Mouse (Mus musculus): ENCODE data around the gene Lyplal1.

The Lyplal1 gene

GRCm38 (mm10) chr1:186116701-186117488 lies at the start of gene Lyplal1:
TSS of gene Lyplal1 (minus strand) at chr1:186117310.
- DNase-seq (ENCODE audit: low read depth, low spot score), result peak; percentile 64

GRCm38 (mm10) chr1:186163616-186164015 lies 46.5 kb upstream of the Lyplal1 start:
- no peak for DNase-seq (ENCODE audit: low read depth, low spot score)

- no peak for DNase-seq (ENCODE audit: low read depth, low spot score)
Measured at GRCm38 (mm10) chr1:186163206-186163605, 46.1 kb upstream of the Lyplal1 start.

- no peak for DNase-seq (ENCODE audit: low read depth, low spot score)
Measured at GRCm38 (mm10) chr1:186150376-186150775, 33.3 kb upstream of the Lyplal1 start.

GRCm38 (mm10) chr1:186145444-186145843 lies 28.3 kb upstream of the Lyplal1 start:
- DNase-seq (ENCODE audit: low read depth, low spot score), result no peak

- no peak for DNase-seq (ENCODE audit: low read depth, low spot score)
Measured at GRCm38 (mm10) chr1:186140191-186140590, 23.1 kb upstream of the Lyplal1 start.

- DNase-seq (ENCODE audit: low read depth, low spot score), result no peak
Measured at GRCm38 (mm10) chr1:186137873-186138272, 20.8 kb upstream of the Lyplal1 start.

GRCm38 (mm10) chr1:186136636-186137380 lies 19.7 kb upstream of the Lyplal1 start:
- DNase-seq (ENCODE audit: low read depth, low spot score), result no peak

- no peak for DNase-seq (ENCODE audit: low read depth, low spot score)
Measured at GRCm38 (mm10) chr1:186131465-186131864, 14.4 kb upstream of the Lyplal1 start.

- DNase-seq (ENCODE audit: low read depth, low spot score), result no peak
Measured at GRCm38 (mm10) chr1:186128940-186129339, 11.8 kb upstream of the Lyplal1 start.

GRCm38 (mm10) chr1:186126313-186126862 lies 9.3 kb upstream of the Lyplal1 start:
- DNase-seq (ENCODE audit: low read depth, low spot score), result no peak

- DNase-seq (ENCODE audit: low read depth, low spot score), result no peak
Measured at GRCm38 (mm10) chr1:186123690-186124089, 6.6 kb upstream of the Lyplal1 start.

GRCm38 (mm10) chr1:186119856-186120255 lies 2.7 kb upstream of the Lyplal1 start:
- no peak for DNase-seq (ENCODE audit: low read depth, low spot score)

GRCm38 (mm10) chr1:186116086-186116600 lies 967 bp downstream of the Lyplal1 start:
- no peak for DNase-seq (ENCODE audit: low read depth, low spot score)

- DNase-seq (ENCODE audit: low read depth, low spot score), result no peak
Measured at GRCm38 (mm10) chr1:186102313-186102712, 14.8 kb downstream of the Lyplal1 start.

- DNase-seq (ENCODE audit: low read depth, low spot score), result no peak
Measured at GRCm38 (mm10) chr1:186066266-186066897, 50.7 kb downstream of the Lyplal1 start.

- DNase-seq (ENCODE audit: low read depth, low spot score), result no peak
Measured at GRCm38 (mm10) chr1:186060041-186060440, 57.1 kb downstream of the Lyplal1 start.

- DNase-seq (ENCODE audit: low read depth, low spot score), result no peak
Measured at GRCm38 (mm10) chr1:186054227-186054626, 62.9 kb downstream of the Lyplal1 start.

GRCm38 (mm10) chr1:186053280-186054043 lies 63.6 kb downstream of the Lyplal1 start:
- no peak for DNase-seq (ENCODE audit: low read depth, low spot score)

GRCm38 (mm10) chr1:186043709-186044452 lies 73.2 kb downstream of the Lyplal1 start:
- DNase-seq (ENCODE audit: low read depth, low spot score), result no peak

Data from CD4-positive, CD25-positive, alpha-beta regulatory T cell, adult 2 months (primary cell).